Mouse (Mus musculus) myocyte (in vitro differentiated cells): Measurements from ENCODE around the gene Nos1ap.

Experiments
- E2F4 ChIP-seq: IDR thresholded peaks from one replicate; pipeline ENCODE4 v1.6.1; 2011; ENCODE audit warnings: mild to moderate bottlenecking, control low read depth, moderate library complexity; ENCODE audit not compliant: insufficient read depth
- MAX ChIP-seq: IDR thresholded peaks from one replicate; pipeline ENCODE4 v1.6.1; 2011; ENCODE audit warnings: low read depth, mild to moderate bottlenecking, control low read depth
- MYOD1 ChIP-seq, 3 experiments: IDR thresholded peaks; one replicate each; pipeline ENCODE4 v1.6.1; 2011; ENCODE audit warnings: control low read depth in 2 of 3, low read depth in 2 of 3, mild to moderate bottlenecking in 2 of 3, moderate library complexity in 1 of 3; ENCODE audit not compliant: insufficient read length in 2 of 3, control insufficient read depth in 1 of 3
- MYOG ChIP-seq, 3 experiments: IDR thresholded peaks; one replicate each; pipeline ENCODE4 v1.6.1; 2011; ENCODE audit warnings: control low read depth in 2 of 3, low read depth in 2 of 3, mild to moderate bottlenecking in 2 of 3; ENCODE audit not compliant: insufficient read length in 2 of 3, control insufficient read depth in 1 of 3, insufficient read depth in 1 of 3
- POLR2A ChIP-seq: IDR thresholded peaks from one replicate; pipeline ENCODE4 v1.6.1; 2011; ENCODE audit warnings: low read depth, mild to moderate bottlenecking, control low read depth, moderate library complexity; ENCODE audit not compliant: insufficient read length
- SRF ChIP-seq: IDR thresholded peaks from one replicate; pipeline ENCODE4 v1.6.1; 2011; ENCODE audit warnings: low read depth; ENCODE audit not compliant: control insufficient read depth, insufficient read length
- TCF3 ChIP-seq: IDR thresholded peaks from one replicate; pipeline ENCODE4 v1.6.1; 2011; ENCODE audit warnings: low read depth, control low read depth; ENCODE audit not compliant: insufficient read length

GRCm38 (mm10) chr1:170623432-170623831 lies 33.8 kb upstream of the Nos1ap start:
- TF ChIP-seq MYOG (IDR thresholded peaks at IDR 0.05; ENCODE audit: control insufficient read depth in 1 of 3, insufficient read depth in 1 of 3, insufficient read length in 2 of 3, low read depth in 2 of 3) (no peak), TCF3 (no peak), MAX (no peak), SRF (no peak), POLR2A (no peak), E2F4 (no peak), MYOD1 (IDR thresholded peaks at IDR 0.05; ENCODE audit: control insufficient read depth in 1 of 3, insufficient read length in 2 of 3, low read depth in 2 of 3) (no peak)
